Mouse (Mus musculus) left cerebral cortex, postnatal 10 days (tissue): ENCODE measurements around the gene Lrp1. TPM values are rescaled to one million over a fixed set of nuclear protein-coding genes. Genes with fewer than 3 reads are reported as not detected.

ENCODE experiments used
- DNase-seq, 2 experiments: peaks; one replicate each; pipeline ENCODE4 v3.0.0; 2021 to 2022; ENCODE audit warnings: low spot score in 2 of 2, mixed read lengths in 1 of 2; ENCODE audit errors: extremely low spot score in 1 of 2
- intact Hi-C: fragments of 180-260 bp; cut with DNase I; formaldehyde crosslinking; loops from one replicate; pipeline ENCODE4 v1.15.1; 2025
- total RNA-seq, 2 experiments: library from RNA; stranded (reverse); gene quantifications; 2 replicates each; pipeline ENCODE4 v1.2.3; 2021

The Lrp1 gene
- total RNA-seq, 2 experiments from 2014 or later: 264 to 283 TPM

GRCm38 (mm10) chr10:127621191-127622056 is 476 bp upstream of the Lrp1 start:
- peak; percentile 86 to 93 for DNase-seq
- intact Hi-C loops: loop anchor here (5.0 kb wide), 1 partner anchor 44 kb away; no protein-coding TSS in a partner anchor

GRCm38 (mm10) chr10:127619941-127620405 is 975 bp downstream of the Lrp1 start:
- DNase-seq: peak in 1 of 2 experiments; percentile 71

GRCm38 (mm10) chr10:127619119-127619721 is 1.7 kb downstream of the Lrp1 start:
- DNase-seq: no peak
- intact Hi-C loops: no loop called here

More at GRCm38 (mm10) chr10:127619941-127620405, 975 bp downstream of the Lrp1 start:
- intact Hi-C loops: loop anchor here (5.0 kb wide), 1 partner anchor 43 kb away; no protein-coding TSS in a partner anchor

DNA sequence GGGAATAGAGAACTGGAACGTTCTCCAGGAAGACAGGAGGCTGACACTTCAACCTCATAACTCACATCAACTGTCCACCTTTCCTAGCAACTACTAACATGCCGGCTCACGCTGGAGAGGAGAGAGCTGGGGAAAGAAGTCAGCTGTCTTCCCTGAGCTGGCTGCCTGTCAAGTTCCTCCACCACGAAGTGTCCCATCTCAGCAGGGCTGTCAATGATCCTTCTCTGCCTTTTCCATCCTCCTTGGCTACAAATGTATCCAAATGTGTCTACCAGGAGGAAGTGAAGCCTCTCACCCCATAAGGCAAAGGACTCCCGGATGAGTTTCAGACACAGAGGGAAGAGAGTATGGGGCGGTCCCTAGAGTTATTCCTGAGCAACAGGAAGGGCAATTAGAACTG is 2.8 kb downstream of the Lrp1 start:
- DNase-seq: no peak
- intact Hi-C loops: no loop called here

GRCm38 (mm10) chr10:127617294-127617693 is 3.7 kb downstream of the Lrp1 start:
- intact Hi-C loops: no loop called here

DNA sequence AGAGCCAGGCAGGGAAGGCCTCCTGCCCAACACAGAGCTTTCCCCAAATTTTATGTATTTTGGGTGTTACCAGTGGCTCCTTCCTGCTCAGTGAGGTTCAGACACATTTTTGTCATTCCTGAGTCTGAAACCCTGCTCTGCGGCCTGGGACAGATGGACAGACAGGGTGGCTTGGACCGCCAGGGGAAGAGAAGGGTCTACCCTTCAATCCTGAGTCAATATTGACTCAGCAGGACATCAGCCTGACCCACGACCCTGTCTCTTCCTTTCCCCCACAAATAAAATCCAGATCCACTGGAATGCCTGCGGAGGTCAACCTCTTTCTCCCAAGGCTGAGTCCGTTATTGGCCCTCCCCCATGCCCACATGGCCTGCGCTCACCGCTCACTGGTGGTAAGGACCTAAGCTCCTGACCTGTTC is 4.7 kb downstream of the Lrp1 start:
- peak in 1 of 2 experiments; percentile 52 for DNase-seq
- intact Hi-C loops: no loop called here

More at GRCm38 (mm10) chr10:127617294-127617693, 3.7 kb downstream of the Lrp1 start:
- DNase-seq: no peak

GRCm38 (mm10) chr10:127615591-127615990 is 5.4 kb downstream of the Lrp1 start:
- intact Hi-C loops: no loop called here
- peak in 1 of 2 experiments; percentile 61 for DNase-seq

GRCm38 (mm10) chr10:127615034-127615374 is 5.9 kb downstream of the Lrp1 start:
- DNase-seq: no peak
- intact Hi-C loops: no loop called here

- DNase-seq: peak in 1 of 2 experiments; percentile 66
- intact Hi-C loops: no loop called here
Observed at GRCm38 (mm10) chr10:127614236-127615033, 6.5 kb downstream of the Lrp1 start.

- DNase-seq: no peak
- intact Hi-C loops: no loop called here
Observed at GRCm38 (mm10) chr10:127612079-127612775, 8.7 kb downstream of the Lrp1 start.

- intact Hi-C loops: no loop called here
- no peak for DNase-seq
Observed at GRCm38 (mm10) chr10:127610066-127610415, 10.9 kb downstream of the Lrp1 start.

DNA sequence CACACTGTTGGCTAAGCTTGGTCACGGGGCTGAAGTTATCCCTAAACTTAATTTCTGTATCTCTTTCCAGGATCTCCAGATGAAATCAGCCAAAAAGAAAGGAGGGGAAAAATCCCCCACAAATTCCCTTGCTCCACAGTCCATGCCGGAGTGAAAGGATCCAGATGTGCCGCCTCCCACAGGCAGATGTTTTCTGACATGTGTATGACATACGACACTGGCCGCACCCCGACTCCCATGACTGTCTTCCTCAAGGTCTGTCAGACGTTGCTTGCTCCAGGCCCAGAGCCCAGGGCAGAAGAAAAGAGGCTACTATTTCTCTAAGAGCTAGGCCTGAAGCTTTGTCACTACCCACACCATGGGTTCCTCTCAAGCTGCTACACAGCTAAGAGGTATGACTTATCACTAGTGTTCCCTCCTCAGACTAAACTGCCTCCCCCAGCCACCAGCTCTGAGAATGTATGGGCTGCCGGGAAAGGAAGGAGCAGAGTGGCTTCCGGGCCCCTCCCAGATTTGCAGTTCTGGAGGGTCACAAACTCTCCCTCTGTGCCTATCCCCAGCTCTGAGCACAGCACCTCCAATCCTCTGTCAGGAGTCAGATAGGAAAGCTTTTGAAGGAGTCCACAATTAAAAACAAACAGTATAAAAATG is 11.4 kb downstream of the Lrp1 start:
- peak in 1 of 2 experiments; percentile 30 for DNase-seq
- intact Hi-C loops: no loop called here

GRCm38 (mm10) chr10:127607059-127607458 is 13.9 kb downstream of the Lrp1 start:
- no peak for DNase-seq
- intact Hi-C loops: no loop called here

DNA sequence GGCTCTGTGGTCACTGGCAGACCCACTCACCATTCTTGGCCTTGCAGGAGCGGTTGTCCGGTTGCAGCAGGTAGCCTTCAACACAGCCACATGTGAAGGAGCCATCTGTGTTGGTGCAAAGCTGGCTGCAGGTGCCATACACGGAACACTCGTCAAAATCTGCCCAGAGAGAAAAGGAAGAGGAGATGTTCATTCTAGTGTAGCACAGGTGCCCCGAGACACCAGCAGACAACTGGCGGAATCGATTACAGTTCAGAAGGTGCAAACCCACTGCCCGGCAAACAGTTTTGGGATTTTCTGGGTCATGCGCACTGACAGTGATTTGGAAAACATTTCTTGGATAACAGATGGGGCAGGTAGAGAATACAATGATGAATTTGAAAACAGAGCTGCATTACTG is 15.2 kb downstream of the Lrp1 start:
- intact Hi-C loops: no loop called here
- no peak for DNase-seq

DNA sequence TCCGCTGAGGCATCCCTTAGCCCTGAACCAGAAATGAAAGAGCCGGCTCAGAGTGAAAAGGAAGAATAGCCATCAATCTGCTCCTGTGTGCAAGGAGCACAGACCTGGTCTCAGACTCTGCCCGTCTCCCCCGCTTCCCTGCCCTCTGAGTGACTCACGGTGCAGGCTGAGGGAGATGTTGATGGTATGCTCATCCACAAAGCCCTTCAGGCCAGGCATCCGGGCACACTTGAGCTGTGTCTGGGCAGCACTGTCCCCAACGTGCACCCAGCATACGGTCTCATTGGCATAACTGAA is 15.7 kb downstream of the Lrp1 start:
- intact Hi-C loops: no loop called here
- DNase-seq: no peak

DNA sequence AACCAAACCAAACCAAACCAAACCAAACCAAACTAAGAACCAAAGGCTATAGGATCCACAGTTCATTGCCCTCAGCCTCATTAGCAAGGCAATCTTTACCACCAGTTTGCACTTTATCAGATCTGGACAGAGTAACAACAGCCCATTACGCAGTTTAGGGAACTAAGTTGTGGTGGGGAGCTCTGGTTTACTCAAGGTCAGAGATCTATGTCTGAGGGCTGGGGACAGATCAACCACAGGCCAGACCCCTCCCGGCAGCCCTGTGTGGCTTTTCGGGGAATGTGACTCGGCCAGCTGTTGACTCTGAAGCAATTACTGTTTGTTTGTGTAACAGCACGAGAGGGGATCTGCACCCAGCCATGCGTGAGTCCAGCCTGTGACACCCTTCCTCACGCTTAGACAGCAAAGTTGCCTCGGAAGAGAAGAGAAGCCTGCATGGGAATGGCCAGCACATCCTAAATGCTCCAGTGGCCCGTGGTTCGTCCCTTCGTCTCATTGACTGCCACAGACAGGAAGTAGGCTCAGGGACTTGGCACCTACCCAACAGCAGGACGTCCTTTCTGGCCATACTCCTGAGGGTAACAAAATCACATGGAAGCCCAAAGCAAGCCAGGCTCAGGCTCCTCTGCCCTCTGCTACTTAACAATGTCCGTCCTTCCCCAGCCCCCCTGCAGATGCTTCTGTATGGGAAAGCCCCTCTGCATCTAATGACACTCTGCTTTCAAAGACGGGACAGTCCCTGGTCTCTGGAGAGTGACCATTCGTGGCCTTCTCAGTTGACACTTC is 16.3 kb downstream of the Lrp1 start:
- peak in 1 of 2 experiments; percentile 83 for DNase-seq

DNA sequence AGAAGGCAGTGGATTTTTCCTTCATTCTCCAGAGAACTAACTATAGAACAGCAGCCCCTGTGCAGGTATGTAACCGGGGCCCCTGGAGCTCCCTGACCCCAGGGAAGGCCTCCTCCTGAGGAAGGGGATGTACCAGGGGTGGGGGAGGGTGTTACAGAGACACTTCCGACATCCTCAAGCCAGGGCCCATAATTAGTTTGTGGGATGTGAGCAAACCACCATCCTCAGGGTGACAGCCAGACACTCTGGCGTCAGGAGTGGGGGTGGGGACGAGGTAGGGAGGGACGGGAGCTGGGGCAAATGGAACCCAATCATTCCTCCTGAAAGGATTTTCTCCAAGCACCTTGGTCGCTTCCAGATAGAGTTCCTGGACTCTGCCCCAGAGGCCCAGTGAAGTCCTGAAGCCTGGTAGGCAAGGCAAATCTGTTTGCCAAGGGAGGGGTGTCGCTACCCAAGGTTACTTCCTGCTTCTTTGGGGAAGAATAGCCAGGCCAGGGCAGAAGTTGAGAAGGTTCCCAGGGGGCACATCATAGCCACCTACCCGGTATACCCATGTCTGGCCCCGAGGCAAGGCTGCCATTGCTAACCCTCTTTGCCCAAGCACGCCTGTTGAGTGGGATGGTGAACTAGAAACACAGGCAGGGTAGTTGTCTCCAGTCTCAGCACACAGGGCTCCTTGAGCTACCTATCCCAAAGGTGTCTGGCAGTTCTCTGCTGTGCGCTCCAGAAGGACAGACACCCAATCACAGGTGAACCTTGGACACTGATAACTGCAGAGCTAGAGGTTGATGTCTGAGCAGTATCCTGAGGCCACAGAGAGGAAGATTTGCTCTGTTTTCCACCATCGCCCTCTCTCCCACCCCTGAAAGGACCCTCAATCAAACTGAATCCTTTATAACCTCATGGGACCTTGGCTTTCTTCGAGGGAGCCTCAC is 17.2 kb downstream of the Lrp1 start:
- no peak for DNase-seq
- intact Hi-C loops: no loop called here

More for the DNA sequence above, 16.3 kb downstream of the Lrp1 start:
- intact Hi-C loops: no loop called here
